Mouse (Mus musculus): ENCODE data around the gene Pnpt1. TPM values are rescaled to one million over a fixed set of nuclear protein-coding genes. Genes with fewer than 3 reads are reported as not detected.

The Pnpt1 gene
- polyA plus RNA-seq, 1 experiment from 2014 or later: 32.9 TPM

- H3K4me2 ChIP-seq: peak overlapping the region; percentile 91
- H3K4me3 ChIP-seq: peak overlapping the region; percentile 100
- peaks cover 8% of the 10 kb centered on the region for H3K4me1 ChIP-seq (replicated peaks)
- WGBS: 4% methylated on average over 13 of the region's 13 CpGs
- H3K9me3 ChIP-seq (replicated peaks): no peaks in the 10 kb centered on the region
- ATAC-seq (replicated peaks; ENCODE audit: insufficient number of reproducible peaks, insufficient read depth, low FRiP score, low read depth): no peak
- peak overlapping the region; percentile 98 for H3K9ac ChIP-seq
- H3K27ac ChIP-seq: peak overlapping the region; percentile 98
- H3K27me3 ChIP-seq: no peaks in the 10 kb centered on the region
- H3K36me3 ChIP-seq: no peaks in the 10 kb centered on the region
These were observed 43.3 kb downstream of the Pnpt1 start for GRCm38 (mm10) chr11:29173706-29174436.

GRCm38 (mm10) chr11:29179319-29179718 lies 48.8 kb downstream of the Pnpt1 start:
- H3K36me3 ChIP-seq: peaks cover 10% of the 10 kb centered on the region
- no peaks in the 10 kb centered on the region for H3K27me3 ChIP-seq
- no peak overlapping the region for H3K4me3 ChIP-seq
- no peak overlapping the region for H3K4me2 ChIP-seq
- WGBS: 98% methylated on average over 1 of the region's 1 CpGs
- peaks cover 8% of the 10 kb centered on the region for H3K4me1 ChIP-seq (replicated peaks)
- no peak for ATAC-seq (replicated peaks; ENCODE audit: insufficient number of reproducible peaks, insufficient read depth, low FRiP score, low read depth)
- H3K9ac ChIP-seq: no peak overlapping the region
- H3K27ac ChIP-seq: no peak overlapping the region
- no peaks in the 10 kb centered on the region for H3K9me3 ChIP-seq (replicated peaks)

GRCm38 (mm10) chr11:29180657-29181056 lies 50.1 kb downstream of the Pnpt1 start:
- 48% methylated on average over 3 of the region's 3 CpGs for WGBS
- no peak for ATAC-seq (replicated peaks; ENCODE audit: insufficient number of reproducible peaks, insufficient read depth, low FRiP score, low read depth)

GRCm38 (mm10) chr11:29181751-29182150 lies 51.2 kb downstream of the Pnpt1 start:
- no peaks in the 10 kb centered on the region for H3K27me3 ChIP-seq
- peaks cover 8% of the 10 kb centered on the region for H3K4me1 ChIP-seq (replicated peaks)
- H3K9me3 ChIP-seq (replicated peaks): no peaks in the 10 kb centered on the region
- no peak overlapping the region for H3K4me3 ChIP-seq
- H3K36me3 ChIP-seq: peaks cover 18% of the 10 kb centered on the region
- peak overlapping the region; percentile 51 for H3K27ac ChIP-seq
- H3K4me2 ChIP-seq: no peak overlapping the region
- no peak overlapping the region for H3K9ac ChIP-seq
- WGBS: 46% methylated on average over 5 of the region's 5 CpGs
- no peak for ATAC-seq (replicated peaks; ENCODE audit: insufficient number of reproducible peaks, insufficient read depth, low FRiP score, low read depth)

More at GRCm38 (mm10) chr11:29180657-29181056, 50.1 kb downstream of the Pnpt1 start:
- Histone ChIP-seq H3K36me3 (peaks cover 10% of the 10 kb centered on the region), H3K9ac (no peak overlapping the region), H3K27me3 (no peaks in the 10 kb centered on the region), H3K4me2 (no peak overlapping the region), H3K9me3 (replicated peaks) (no peaks in the 10 kb centered on the region), H3K4me3 (no peak overlapping the region), H3K27ac (0 out of 2 replicates have a peak overlapping the region, but pooled peaks have one; percentile 41), H3K4me1 (replicated peaks) (peaks cover 8% of the 10 kb centered on the region)

GRCm38 (mm10) chr11:29188981-29189380 lies 58.4 kb downstream of the Pnpt1 start:
- Histone ChIP-seq H3K27ac (no peak overlapping the region), H3K4me3 (no peak overlapping the region), H3K4me1 (replicated peaks) (no peaks in the 10 kb centered on the region), H3K36me3 (peaks cover 28% of the 10 kb centered on the region), H3K9ac (no peak overlapping the region), H3K4me2 (no peak overlapping the region), H3K9me3 (replicated peaks) (no peaks in the 10 kb centered on the region), H3K27me3 (no peaks in the 10 kb centered on the region)
- 83% methylated on average over 2 of the region's 2 CpGs for WGBS
- ATAC-seq (replicated peaks; ENCODE audit: insufficient number of reproducible peaks, insufficient read depth, low FRiP score, low read depth): no peak

- H3K9me3 ChIP-seq (replicated peaks): no peaks in the 10 kb centered on the region
- H3K36me3 ChIP-seq: peaks cover 43% of the 10 kb centered on the region
- no peak overlapping the region for H3K4me3 ChIP-seq
- no peak overlapping the region for H3K4me2 ChIP-seq
- 81% methylated on average over 5 of the region's 5 CpGs for WGBS
- H3K4me1 ChIP-seq (replicated peaks): no peaks in the 10 kb centered on the region
- no peak for ATAC-seq (replicated peaks; ENCODE audit: insufficient number of reproducible peaks, insufficient read depth, low FRiP score, low read depth)
- H3K27ac ChIP-seq: no peak overlapping the region
- no peaks in the 10 kb centered on the region for H3K27me3 ChIP-seq
- no peak overlapping the region for H3K9ac ChIP-seq
These were observed 73.1 kb downstream of the Pnpt1 start for GRCm38 (mm10) chr11:29203653-29204052.

GRCm38 (mm10) chr11:29209774-29210173 lies 79.2 kb downstream of the Pnpt1 start:
- 91% methylated on average over 2 of the region's 2 CpGs for WGBS
- H3K9me3 ChIP-seq (replicated peaks): no peaks in the 10 kb centered on the region
- no peak overlapping the region for H3K9ac ChIP-seq
- H3K4me2 ChIP-seq: no peak overlapping the region
- H3K36me3 ChIP-seq: peaks cover 36% of the 10 kb centered on the region
- no peak overlapping the region for H3K4me3 ChIP-seq
- H3K4me1 ChIP-seq (replicated peaks): no peaks in the 10 kb centered on the region
- no peak overlapping the region for H3K27ac ChIP-seq
- ATAC-seq (replicated peaks; ENCODE audit: insufficient number of reproducible peaks, insufficient read depth, low FRiP score, low read depth): no peak
- H3K27me3 ChIP-seq: no peaks in the 10 kb centered on the region

Other genes starting within 250 kb of the Pnpt1 start
- gene Ppp4r3b, start 42.1 kb downstream of the Pnpt1 start, polyA plus RNA-seq (2015; fragmentation: Nextera tagmentation; extraction: Ambion mirVana): 40.3 and 46.0 TPM in 2 replicates
- gene Cfap36, start 116.7 kb downstream of the Pnpt1 start, polyA plus RNA-seq (2015; fragmentation: Nextera tagmentation; extraction: Ambion mirVana): 39.7 and 42.7 TPM in 2 replicates
- gene Ccdc88a, start 242.9 kb downstream of the Pnpt1 start, polyA plus RNA-seq (2015; fragmentation: Nextera tagmentation; extraction: Ambion mirVana): 23.0 and 23.6 TPM in 2 replicates

Measured in heart, embryonic 15.5 days (tissue).